Mouse (Mus musculus) fat pad, adult 2 months (tissue): ENCODE data around the gene Camta1.

Source experiments
- DNase-seq: peaks from one replicate; pipeline ENCODE4 v3.0.0-alpha.2; 2011; ENCODE audit warnings: low read depth, low spot score; ENCODE audit errors: extremely low read depth

Camta1 gene

DNA sequence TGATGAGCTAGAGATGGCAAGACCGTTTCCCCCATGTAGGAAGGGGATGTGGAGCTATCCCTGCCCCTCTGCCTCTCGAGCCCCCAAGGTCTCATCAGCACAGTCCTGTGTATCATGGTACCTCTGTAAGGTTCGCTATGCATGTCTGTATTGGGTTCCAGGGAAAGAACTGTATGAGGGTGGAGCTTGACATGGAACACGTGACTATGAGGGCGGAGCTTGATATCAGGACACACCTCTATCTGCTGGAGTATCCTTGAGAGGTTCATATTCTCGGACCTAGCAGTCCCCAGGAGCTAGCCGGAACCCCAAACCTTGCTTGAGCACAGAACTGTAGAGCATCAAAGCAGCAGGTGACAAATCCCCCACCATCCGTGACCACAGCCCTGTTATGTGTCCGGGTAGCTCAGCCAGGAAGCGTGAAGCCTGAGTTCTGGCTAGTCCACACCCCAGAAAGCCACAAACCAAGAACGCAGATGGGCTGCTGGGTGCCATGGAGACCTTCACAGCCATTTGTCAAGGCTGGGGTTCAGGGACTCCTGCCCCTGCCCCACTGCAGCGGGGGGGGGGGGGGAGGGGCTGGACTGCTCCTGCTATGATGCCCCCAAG, 122.2 kb downstream of the Camta1 start:
- no peak for DNase-seq

DNA sequence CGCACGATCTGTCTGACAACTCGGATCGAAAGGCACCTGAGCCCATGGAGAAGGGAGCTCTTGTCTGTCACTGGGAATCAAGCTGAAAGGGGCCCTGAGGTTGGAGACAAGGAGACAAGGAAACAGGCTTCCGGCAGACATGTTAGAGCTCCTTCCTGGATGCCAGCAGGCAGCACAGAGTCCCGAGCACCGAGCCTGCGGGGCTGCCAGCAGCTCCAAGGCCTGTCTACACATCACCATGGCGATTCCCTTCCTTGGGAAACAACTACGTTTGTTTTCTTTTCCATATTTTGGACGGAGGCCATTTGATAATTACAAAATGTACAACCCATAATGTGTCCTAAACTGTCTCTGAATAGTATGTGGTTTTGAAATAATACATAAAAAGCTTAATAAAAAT, 122.8 kb downstream of the Camta1 start:
- no peak for DNase-seq

- no peak for DNase-seq
Observed at GRCm38 (mm10) chr4:151738280-151738679, 123.4 kb downstream of the Camta1 start.

- no peak for DNase-seq
Observed at GRCm38 (mm10) chr4:151732668-151733067, 129.0 kb downstream of the Camta1 start.

DNA sequence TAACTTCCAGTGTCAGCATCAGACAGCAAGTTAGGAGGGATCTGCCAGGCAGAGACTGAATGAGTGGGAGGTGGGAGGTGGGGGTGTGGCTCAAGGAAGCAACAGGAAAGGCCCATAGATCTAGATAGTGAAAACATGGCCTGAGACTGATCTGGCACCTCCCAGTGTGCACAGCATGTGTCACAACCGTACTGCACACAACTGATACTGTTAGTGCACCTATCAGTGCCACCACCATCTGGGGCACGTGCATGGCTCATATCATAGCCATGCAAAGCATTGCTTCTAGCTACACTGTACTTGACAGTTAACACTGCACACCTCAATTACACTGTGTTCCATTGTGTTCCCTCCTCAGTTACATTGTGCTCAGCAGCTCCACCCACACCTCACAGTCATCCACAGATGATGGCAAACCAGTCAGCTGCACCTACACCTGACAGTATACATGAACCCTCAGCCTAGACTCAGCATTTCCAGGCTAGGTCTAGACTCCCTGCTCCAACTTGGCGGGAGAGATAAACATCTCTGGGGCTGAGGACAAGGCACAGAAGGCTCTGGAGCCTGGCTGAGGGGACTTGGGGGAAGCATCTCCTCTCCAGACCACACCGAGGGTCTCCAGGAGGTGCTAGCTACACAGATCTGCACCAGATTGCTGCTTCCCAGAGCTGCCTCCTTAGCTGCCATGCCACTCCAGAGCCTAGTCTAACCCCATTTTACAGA, 131.5 kb downstream of the Camta1 start:
- no peak for DNase-seq

GRCm38 (mm10) chr4:151729116-151729515, 132.6 kb downstream of the Camta1 start:
- no peak for DNase-seq

DNA sequence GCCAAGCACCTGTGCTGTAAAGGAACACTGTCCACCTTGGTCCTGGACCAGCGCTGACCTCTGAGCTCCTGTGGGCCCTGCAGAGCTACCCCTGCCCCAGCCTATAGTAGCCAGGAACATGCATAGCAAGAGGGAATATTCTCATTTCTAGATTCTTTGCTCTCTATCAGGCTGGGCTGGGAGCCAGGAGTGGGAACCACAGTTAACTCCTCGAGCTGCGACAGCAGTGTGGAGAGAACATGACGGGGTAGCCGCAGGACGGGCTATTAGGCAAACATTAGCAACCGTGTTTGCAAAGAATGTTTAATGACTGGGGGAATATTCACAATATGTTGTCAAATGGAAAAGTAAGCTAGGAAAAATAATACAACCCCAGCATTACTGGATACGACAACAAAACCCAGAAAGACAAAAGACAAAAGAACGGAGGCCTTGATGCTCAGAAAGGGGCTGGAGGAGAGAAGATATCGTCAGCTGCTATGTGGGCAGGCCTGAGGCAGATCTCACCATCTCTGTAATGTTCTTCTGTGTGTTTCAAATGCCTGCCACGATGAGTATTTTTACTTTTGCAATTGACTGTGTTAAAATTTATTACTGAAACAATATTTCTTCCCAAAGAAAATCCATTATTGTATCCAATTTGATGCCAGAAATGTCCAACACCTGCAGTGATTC, 133.1 kb downstream of the Camta1 start:
- no peak for DNase-seq

DNA sequence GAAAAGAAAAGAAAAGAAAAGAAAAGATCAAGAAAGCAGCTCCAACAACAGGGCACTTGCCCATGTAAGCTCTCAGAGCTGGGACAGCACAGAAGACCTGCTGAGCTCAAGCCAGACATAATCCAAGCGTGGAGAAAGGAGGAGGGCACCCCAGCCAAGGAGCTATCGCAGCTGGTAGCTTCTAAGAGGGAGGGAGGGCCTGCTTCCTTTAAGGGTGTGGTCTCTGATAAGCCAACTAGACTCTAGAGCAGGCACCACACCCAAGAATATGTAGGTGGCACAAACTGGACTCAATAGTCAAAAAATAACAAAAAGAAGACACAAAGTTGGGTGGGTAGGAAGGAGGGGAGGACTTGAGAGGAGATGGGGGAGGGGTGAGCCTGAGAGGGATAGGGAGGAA, 135.3 kb downstream of the Camta1 start:
- no peak for DNase-seq

DNA sequence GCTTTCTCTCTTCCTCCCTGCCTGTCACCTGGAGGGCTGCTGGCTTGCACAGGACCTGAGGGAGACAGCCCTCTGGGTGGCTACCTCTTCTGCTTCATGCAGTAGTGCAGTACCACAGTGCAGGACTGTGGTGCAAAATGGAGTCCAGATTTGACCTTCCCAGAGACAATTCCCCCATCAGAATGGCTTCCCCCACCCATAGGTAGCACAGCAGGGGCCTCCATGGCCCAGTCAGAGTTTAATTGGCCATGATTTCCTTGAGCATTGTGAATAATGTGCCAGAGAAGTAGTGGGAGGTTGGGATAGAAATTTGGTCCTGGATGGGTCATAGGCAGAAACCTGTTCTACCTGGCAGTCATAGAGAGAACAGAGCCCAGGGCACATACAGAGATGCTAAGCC, 136.8 kb downstream of the Camta1 start:
- no peak for DNase-seq

DNA sequence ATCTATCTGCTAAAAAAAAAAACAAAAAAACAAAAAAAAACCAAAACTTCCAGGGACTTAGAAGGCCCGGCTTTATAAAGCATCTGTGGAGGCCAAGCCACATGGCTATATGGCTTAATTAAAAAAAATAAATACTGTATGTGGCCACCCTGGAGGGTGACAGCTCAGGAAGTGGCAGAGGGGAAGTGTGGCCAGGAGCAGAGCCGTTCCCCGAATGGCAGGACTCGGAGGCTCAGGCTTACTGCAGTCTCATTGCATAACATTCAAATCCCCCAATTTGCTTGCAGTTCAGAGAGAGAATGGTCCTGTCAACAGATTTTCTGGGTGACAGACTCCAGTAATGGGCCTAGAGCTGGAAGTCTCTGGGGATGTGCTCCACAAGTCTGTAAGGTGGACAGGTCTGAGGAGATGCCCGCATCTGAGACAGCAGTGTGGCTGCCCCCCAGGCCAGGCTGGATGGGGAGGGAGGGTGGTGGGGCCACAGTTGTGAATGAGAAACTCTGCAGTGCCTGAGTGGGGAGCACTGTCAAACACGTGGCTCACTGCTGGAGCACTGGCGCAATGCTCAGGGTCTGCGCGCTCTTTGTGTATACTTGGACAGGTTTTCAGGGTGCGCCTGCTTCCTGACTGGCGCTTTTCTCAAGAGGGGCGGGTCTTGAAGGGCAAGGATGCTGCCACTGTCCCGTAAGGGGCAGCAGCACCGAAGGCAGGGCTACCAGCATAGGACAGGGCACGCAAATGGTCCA, 140.8 kb downstream of the Camta1 start:
- DNase-seq = no peak

GRCm38 (mm10) chr4:151718866-151719475, 142.7 kb downstream of the Camta1 start:
- DNase-seq = no peak

DNA sequence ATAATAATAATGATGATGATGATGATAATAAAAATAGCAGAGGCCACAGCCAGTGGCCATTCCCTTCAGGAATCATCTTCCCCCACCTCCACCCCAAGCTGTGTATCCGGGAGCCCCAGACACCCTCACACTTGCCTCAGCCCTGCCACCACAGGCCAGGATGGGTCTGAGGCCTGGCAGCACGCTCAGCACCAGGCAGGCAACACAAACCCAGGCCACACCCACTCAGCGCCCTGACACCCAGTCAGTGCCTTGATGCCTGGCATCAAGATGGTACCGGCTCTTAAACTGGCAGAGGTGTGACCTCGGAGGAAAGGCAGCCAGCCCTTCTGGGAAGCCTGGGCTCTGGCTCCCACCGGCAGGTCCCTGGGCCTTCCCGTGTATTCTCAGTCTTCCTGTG, 143.8 kb downstream of the Camta1 start:
- DNase-seq = no peak

GRCm38 (mm10) chr4:151713714-151714113, 148.0 kb downstream of the Camta1 start:
- DNase-seq = no peak

DNA sequence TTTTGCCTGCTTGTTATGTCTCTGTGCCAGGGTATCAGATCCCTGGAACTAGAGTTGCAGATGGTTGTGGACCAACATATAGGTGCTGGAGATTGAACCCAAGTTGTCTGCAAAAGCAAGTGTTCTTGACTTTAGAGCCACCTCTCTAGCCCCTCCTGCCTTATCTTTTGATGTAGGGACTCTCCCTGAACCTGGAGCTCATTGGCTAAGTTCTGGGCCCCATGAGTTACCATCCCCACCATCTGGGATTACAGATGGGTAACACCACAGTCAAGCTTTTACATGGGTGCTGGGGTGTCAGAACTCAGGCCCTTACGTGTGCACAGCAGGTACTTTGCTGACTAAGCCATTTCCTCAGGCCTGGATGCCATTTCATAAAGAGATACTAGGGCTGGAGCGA, 150.3 kb downstream of the Camta1 start:
- no peak for DNase-seq

DNA sequence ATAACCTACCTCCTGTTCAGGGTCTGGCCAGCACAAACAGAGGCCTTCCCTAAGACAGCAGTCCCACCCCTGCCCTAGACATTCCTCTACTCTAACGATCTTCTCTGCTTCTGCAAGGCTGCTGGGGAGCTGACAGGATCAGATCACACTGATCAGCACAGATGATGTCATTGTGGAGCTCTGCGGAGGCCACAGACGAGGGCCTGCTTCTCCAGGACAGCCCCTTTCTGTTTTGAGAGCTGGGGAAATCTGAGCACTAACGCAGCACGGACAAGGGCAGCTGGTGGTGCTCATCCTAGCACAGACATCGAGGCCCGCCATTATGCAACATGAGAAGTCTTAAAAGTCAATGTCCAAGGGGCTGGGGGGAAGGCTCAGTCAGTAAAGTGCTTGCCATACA, 151.2 kb downstream of the Camta1 start:
- no peak for DNase-seq

DNA sequence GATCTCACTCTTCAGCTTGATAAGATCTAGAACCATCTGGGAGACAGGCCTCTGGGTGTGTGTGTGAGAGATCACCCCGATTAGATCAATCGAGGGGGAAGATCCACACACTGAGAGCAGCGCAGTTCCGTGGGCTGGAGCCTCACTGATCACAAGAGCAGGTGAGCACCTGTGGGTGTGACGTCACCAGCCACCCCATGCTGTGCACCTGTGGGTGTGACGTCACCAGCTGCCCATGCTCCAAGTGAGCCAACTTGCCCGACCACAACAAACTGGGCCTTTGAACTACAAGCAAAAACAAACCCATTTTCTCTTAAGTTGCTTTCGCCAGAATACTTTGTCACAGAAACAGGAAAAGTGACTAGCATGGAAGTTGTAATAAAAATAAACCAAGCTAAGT, 152.4 kb downstream of the Camta1 start:
- DNase-seq = no peak

- DNase-seq = no peak
Observed at GRCm38 (mm10) chr4:151703069-151703735, 158.5 kb downstream of the Camta1 start.

GRCm38 (mm10) chr4:151702463-151702862, 159.2 kb downstream of the Camta1 start:
- DNase-seq = no peak

DNA sequence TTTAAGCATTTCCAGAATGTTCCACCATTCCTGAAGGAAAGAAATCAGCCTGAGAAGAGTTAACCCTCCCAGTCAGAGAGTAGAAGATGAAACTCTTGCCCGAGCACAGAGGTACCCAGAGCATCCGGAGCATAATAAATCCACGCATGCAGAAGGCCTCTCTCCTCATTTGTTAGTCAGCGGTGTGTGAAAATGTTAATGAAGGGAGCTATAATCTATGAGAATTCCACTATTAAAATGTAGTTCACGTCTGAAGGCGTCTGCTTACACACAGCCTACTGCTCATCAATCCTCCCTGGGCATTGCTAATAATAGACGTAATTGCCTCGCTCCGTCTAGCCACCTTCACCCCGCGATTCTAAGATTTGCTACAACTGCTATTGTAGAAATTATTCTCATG, 165.7 kb downstream of the Camta1 start:
- no peak for DNase-seq

GRCm38 (mm10) chr4:151694531-151694930, 167.1 kb downstream of the Camta1 start:
- DNase-seq = no peak

DNA sequence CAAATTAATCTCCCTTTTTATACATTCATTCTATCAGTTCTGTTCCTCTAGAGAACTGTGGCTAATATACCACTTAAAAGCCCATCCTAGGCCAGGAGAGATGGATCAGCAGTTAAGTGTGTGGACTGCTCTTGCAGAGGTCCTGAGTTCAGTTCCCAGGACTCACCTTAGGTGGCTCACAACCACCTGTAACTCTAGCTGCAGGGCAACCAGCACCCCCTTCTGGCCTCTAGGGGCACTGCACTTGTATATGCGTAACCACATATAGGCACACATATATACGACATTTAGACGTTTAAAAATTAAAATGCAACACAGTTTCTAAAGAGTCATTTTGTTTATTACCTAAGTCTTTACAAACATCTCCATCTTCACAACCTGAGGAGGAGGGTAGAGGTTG, 167.6 kb downstream of the Camta1 start:
- no peak for DNase-seq
